Mouse (Mus musculus): ENCODE data around the gene Sash1. TPM values are rescaled to one million over a fixed set of nuclear protein-coding genes. Genes with fewer than 3 reads are reported as not detected.
A peak's percentile ranks its signal among the peaks of the same experiment; 100 is the strongest.

Sash1 gene
- total RNA-seq, 4 experiments from 2014 or later, result 24.4 to 37.2 (median 27.9) TPM

DNA sequence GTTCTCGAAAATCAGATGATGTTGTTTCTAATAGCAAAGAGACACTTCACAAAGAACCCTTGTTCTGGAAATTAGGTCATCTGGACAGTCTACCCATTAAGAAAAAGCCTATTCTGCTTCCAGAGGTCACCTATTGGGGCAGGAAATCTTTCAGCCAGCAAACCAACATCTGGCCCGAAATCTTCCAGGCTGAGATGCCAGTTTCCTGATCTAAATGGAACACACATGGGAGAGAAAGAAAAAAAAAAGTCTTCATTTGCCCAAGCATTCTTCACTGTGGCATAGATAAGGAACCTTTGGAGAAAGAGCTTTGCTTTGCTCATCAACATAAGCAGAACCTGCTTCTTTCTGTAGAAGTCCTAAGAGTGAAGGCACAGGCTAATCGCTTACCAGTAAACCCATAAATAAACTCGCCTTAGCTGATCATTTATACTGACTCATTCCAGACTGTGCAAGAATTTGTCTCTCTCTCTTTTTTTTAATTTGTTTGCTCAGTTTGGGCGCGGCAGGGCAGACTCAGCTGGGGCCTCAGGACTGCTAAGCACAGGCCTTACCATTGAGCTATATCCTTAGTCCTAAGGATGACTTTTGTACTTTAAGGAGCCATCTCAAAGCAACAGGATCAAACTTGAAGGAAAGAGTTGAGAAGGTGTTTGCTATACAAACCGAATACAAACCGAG is 13.1 kb upstream of the Sash1 start:
- no peak for DNase-seq

DNA sequence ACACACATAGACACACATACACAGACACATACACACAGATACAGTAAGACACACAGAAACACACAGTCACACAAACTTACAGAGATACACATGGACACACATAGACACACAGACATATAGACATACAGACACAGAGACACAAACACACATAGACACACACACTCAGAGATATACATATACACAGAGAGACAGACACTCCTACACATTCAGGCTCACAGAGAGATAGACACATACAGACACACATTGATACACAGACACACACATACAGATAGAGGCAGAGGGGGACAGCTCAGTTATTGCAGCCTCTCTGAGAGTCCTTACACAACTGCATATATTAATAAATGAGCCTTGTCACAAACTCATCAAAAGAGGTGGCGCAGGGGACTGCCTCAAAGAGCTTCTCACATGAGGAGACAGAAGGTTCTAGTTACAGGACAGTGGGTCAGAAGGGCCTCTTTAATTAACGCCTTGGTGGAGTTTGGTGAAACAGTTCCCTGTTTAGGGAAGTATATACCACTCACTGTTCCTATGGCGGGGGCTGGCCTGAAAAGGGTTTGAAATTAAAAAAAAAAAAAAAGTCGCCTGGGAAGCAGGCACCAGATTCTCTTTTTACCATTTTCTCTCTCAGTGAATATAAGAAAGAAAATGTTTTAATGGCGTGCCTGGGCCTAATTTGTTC is 12.4 kb upstream of the Sash1 start:
- DNase-seq, result no peak

DNA sequence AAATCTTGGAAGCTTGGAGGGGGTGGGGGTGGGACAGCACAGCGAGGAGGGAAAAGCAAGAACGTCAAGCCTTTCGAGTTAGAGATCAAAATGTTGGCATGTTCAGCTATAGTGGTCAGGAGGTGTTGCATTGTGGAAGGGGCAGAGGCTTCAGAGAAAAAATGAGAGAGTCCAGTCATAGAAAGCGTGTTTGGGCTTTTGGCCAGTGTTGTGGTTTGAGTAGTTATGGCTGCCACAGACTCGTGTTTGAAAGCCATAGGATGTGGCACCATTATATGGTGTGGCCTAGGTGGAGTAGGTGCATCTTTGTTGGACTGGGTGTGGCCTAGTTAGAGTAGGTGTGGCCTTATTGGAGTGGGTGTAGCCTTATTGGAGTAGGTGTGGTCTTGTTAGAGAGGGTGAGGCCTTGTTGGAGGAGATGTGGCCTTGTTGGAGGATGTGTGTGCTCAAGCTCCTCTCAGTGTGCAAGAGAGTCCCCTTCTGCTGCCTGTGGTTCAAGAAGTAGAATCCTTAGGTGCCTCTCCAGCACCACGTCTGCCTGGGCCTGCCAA is 9.2 kb upstream of the Sash1 start:
- DNase-seq, result no peak

DNA sequence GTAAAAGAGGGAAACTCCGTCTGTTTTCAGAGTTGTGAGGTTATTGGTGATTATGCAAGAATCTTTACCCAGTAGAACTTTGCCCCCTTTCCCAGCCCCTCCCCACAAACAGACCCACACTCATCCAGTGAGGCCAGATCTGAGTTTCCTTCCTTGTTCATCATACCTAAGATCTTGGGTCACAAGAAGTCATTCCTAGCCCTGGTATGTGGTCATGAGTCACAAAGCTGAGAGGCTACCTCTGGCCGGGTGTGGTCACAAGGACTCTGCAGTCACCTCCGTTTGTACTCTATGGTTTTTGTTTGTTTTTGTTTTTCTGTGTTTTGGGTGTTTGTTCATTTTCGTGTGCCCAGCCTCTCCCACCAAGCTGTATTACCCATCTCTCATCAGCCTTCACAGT is 4.6 kb upstream of the Sash1 start:
- no peak for DNase-seq

DNA sequence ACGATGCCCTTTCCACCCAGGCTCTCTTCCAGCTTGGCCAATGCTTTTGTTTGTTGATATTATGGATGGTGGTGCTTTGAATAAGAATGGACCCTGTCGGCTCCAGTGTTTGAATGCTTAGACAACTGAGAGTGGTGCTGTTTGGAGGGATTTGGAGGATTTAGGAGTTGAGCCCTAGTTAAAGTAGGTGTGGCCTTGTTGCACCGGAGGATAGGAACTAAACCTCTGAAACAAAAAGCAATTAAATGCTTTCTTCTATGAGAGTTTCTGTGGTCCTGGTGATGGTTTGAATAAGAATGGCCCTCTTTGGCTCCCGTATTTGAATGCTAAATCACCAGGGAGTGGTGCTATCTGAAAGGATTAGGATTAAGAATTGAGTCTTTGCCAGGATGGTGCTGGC is 3.5 kb upstream of the Sash1 start:
- no peak for DNase-seq

DNA sequence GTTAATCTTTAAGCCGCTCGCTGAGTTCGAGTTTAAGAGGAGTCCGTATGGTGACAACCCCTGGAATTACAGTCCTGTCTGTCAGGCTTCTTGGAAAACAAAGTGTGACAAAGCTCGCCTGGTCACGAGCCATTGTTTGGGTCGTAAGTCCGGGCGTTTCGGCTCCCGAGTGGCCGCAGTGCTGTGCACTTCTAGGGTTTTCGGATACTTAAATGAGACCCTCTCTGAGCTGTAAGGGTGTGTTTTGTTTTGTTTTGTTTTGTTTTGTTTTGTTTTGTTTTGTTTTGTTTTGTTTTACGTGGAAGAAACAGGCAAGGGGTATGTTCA is 621 bp upstream of the Sash1 start:
- no peak for DNase-seq

DNA sequence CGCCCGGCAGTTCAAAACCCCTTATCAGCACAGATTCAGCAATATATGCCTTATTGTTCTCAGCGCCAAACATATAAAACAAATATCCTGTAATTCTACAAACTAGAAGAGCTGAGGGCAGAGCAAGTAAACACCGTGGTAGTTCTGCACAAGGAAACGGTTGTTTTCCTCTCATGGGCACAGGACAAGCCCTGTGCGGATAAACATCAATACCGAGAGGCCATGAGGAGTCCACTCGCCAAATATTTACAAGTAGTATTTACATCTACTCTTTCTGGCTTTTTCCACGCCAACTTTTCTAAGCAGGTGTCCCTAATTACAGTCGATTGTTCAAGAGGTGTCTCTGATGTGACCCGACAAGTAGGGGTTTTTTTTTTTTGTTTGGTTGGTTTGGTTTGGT is 669 bp downstream of the Sash1 start:
- no peak for DNase-seq

DNA sequence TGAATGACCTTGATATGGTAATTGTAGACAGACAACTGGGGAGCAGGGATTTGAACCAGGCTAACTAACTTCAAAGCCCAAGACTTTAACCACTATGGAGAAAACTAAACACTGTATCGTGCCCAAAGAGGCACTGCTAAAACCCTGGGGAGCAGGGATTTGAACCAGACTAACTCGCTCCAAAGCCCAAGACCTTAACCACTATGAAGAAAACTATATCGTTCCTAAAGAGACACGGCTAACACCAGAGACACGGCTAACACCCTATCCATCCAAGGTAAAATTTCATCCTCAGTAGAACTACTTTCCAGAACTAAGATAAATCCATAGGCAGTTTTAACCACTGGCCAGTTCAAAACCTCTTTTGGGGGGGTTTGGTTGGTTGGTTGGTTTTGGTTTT is 1.3 kb downstream of the Sash1 start:
- no peak for DNase-seq

DNA sequence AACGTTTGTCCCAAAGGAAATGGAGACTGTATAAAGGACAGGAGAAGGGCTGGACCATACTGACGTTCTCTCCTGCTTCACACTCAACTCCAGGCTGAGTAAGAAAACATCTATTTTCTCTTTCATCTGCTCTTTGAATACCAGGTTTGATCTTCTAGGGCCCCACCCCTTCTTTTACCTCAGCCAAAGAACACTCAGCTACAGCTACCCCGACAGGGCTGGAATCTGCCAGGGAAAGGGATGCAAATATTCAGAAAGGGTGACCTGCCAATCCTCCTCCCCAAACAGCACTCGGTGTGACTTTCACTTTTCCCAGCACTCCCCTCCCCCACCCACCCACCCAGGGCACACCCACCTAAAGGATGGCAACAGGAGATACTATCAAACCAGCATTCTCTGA is 2.2 kb downstream of the Sash1 start:
- no peak for DNase-seq

DNA sequence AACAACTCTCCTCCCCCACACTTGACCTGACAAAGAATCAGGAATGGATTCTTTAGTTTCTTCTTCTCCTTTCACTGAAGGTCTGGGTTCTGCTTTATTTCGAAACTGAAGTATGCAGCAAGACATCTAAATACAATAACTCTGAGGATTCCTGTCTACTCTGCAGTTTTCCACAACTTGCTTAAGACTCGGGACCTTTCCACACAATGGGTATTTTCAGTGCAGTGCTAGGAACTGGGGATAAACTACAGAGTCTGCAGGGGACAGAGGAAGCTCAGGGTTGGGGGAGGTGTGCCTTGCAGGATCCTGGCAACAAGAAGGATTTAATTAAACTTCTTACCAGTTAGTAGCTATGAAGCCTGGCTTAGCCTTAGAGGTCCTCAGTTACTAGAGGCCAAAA is 4.1 kb downstream of the Sash1 start:
- no peak for DNase-seq

DNA sequence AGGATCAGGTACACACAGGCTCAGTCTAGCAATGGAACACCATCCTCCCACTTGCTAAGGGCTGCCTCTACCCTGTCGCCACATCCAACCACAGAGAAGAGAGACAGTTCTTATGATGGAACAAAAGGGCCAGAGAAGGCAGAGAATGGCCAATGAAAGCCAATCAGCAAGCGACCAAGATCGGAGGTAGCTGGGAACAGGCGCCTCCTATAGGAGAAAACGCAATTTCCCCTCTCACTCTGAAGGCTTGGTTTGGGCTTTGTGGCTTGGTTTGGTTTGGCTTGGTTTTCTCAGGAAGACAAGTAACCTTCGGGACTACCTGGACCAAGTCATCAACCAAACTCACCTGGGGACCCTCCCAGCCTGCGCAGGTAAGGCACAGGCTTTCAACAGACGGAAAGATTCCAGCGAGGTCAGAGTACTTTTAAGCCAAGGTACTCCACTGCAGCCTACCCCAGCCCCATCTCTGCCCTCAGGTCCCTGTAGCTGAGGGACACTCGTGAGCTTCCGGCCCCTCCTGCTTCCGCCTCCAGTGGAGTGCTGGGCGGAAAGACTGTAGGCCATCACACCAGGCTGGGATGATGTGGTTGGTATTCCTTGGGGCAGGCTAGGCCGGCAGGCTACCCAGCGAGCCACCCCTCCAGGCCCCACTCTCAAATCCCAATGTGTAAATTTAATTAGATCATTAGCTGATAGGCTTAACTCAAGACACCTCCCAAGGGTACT is 4.8 kb downstream of the Sash1 start:
- no peak for DNase-seq

DNA sequence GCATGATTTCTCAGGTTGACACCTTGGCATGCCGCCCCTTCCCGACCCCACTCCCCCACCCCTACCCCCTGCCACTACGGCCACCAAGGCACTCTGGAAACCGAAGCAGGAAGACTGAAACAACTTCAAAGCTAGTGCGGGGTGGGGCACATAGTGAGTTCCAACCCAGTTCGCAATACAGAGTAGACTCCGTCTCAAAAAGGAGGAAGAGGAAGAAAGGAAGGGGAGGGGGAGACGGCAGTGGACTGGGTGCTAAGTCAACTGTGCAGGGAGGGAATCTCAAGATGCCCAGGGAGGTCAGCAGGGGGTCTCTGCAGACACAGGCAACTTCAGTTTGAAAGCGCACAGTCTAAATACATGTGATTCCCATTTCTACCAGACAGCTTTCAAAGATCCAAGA is 7.0 kb downstream of the Sash1 start:
- no peak for DNase-seq

DNA sequence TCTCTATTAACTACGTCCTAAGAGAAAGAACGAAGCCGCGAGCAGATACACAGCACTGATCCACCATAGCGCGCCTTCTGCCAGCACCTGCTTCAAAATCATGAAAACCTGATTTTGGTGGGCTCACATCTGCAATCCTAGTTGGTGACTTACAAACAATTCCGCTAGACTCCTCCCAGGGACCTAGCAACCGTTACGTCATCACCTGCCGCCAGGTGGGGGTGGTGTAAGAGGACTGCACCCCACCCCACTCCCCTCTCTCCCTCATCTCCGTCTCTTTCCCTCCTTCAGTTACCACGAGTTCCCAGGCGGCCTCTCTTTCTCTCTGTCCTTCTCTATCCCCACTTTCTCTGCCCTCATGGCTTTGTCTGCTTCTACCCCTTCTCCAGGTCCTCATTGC is 7.5 kb downstream of the Sash1 start:
- no peak for DNase-seq

DNA sequence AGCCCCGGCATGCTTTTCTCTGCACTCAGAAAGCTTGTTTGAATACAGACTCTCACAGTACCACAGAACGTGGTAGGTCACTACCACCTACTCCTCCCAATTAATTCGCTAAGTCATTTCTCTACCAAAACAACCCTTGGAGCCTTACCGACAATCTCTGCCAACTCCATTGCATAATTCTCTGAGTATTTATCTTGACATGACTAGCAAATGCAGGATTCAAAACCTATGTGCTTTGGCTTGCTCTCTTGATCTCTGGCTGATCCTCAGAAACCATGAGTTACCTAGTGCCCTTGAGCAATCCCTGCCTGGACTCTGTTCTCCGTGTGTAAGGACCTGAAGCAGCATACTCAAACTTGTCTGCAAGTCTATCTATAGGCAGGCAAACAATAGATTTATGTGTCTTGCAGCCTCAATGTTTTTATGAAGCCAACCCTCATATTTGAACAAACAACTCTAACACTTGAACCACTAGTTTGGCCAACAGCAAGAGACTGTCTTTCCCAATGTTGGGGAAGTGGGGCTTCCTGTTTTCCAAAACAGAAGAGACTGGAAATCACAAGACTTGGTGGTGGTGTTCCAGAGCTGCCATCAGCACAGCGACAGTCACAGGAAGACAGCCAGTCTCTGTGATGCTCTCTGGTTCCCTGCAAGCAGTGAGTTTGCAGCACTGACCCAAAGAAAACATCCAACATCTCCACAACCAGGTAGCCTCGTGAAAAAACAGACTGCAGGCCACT is 12.1 kb downstream of the Sash1 start:
- no peak for DNase-seq

DNA sequence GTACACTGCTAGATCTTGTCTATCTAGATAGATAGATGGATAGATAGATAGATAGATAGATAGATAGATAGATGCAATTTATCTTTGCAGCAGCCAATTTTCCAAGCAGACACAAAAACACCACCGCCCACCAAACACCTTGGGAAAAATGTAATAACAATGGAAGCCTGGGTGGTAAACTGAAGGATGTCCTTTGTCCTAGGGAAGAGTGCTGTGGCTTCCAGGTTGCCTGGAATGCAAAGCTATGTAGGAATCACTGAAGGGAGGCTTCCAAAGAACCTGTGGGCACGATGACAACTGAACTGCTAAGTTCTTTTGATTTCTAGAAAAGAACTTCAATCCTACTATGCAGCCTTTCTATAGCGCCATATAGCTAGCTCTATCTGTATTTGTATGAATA is 13.1 kb downstream of the Sash1 start:
- no peak for DNase-seq

DNA sequence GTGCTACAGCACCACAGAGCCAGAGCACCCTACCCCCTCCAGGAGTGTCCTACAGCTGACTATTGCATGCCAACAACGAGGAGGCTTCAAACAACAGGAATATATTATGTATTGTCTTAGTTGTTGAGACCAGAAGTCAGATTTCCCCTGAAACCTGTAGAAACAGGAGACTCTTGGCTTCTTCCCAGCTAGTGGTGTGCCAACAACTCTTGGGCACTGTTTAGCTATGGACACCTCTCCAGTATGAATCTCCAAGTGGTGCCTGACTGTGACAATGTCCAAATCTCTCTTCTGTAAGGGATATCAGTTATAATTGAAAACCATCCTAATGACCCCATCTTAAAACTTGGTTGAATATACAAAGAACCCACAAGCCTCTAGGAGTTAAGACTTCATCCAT is 13.9 kb downstream of the Sash1 start:
- DNase-seq, result no peak

DNA sequence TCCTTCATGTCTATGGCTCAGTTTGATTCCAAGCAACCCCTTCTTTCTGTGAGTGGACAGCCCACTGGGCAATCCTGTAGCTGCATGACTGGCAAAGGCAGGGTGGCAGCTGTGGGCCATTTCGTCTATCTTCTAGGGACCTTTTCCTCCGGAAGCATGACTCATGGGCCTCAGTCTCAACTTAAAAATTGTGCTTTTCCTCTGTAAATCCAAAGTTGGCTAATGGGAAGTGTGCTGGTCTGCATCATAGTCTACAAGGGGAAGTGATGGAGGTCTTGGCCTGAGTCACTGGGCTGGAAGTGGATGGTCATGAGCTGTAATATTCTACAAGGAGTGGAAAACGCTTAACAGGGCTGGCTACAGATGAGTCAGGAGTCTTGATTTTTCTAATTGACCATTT is 15.5 kb downstream of the Sash1 start:
- DNase-seq, result peak; percentile 21

DNA sequence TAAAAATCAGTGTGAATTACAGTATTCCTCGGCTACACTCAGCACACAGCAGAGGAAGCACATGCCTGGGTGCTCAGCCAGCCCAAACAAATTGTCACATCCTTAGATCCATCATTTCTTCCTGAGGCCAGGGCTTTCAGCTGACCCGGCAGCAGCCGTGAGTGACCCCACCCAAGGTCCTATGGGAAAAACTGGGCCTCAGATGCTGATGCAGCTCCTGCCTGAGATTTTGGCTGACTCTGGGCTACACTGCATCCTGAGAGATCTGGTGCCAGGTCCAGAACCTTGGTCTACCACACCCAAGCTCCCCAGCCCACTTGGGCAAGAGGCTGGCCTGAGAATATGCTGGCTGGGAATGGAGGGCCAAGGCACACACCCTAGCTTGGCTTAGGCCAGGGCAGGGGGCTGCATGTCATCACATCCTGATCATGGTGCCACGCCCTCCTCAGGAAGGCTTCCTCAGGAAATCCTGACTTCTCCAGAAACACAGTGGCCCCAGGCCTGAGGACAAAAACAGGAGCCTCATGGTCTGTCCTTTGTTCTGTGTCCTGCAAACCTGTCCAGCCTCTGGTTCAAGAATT is 19.7 kb downstream of the Sash1 start:
- DNase-seq, result peak; percentile 64

DNA sequence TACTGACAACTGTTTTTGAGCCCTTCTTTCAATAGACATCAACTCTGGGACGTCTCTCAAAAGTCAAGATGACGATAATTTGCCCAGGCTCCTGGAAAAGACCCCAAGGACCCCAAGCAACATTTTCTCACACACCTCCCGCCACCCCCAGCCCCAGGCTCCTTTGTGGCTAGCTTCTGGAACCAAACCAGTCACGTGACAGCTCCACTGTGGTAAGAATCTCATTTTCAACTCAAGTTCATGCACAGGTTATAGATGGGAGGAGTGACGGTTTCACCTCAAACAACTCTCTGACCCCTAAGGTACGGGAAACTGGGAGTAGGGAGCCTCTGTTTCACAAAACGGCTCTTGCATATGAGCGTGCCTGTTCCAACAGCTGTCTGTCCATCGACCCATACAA is 25.2 kb downstream of the Sash1 start:
- DNase-seq, result no peak

DNA sequence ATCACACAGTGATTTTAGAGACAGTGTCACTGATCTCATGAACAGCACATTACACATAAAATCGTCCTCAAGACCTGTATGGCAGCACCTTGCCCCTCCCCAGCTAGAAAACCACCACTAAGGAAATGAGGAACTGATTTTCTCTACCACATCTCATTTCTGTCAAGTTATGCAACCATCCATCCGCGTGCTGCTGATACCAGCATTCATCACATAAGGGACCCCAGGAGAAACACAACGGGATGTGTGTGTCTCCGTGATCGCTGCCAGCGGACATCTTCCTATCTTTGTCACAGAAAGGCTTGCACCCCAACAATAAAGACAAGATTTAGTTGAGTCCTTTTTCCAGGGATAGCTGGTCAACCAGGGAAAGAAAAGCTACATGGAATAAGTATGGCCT is 27.2 kb downstream of the Sash1 start:
- no peak for DNase-seq

DNA sequence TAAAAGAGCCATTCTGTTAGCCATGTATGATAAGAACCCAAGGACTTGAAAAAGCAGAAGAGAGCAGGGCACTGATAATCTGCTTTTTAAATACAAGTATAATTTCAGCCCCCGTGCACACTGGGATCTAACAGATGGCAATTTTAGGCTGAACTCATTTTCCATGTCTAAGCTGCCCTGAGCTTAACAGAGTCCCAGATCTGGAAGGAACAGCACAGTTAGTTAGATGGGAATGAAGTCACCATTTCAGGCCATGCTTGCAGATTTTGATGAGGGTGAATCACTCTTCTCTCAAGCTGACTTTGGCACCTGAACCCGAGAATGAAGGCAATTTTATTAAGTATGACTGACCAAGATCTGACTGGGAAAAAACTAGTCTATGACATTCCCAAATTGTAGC is 28.9 kb downstream of the Sash1 start:
- no peak for DNase-seq

DNA sequence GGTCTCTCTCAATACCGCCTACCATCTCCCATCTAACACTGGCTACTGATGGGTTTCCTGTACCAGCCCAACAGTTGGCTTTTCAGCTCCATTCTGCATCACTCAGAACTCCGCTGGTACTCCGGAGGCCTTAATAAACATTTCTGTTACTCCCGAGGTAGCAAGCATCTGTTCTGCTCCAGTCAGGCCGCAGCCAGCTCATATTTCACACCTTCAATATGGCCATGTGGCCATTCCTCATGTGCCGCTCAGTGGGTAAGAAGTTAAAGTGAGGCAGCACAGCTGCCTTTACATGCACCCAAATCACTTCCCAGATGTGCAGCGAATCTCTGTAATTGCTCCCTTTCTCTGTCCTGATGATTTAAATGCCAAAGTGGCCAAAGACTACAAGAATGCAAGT is 32.5 kb downstream of the Sash1 start:
- DNase-seq, result no peak

DNA sequence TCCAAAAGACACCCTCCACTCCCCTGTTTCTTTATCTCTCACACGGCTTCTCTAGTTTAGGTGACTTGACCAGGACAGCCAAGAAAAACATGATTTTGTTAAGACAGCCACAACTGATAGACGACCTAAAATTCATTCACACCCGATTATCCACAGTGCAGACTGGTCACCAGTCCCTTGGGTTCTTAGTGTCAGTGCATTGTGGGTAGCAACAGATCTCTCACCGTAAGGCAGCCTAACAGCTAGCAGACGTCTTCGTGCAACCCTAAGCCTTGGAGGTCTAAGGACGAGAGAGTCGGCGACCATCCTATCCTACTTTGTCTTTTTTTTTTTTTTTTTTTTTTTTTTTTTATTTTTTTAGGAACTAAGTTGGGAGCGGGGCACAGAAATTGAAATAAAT is 34.2 kb downstream of the Sash1 start:
- DNase-seq, result no peak
